Mouse (Mus musculus) Patski (cell line): Measurements from ENCODE around the gene Glrb. TPM values are rescaled to one million over a fixed set of nuclear protein-coding genes. Genes with fewer than 3 reads are reported as not detected.

Source experiments
- ATAC-seq: fragments of 100-300 bp; one replicate; pipeline ENCODE4 v1.8.0; 2021
- CTCF ChIA-PET: fragments of 350-600 bp; sonication (Branson Sonifier 250); formaldehyde crosslinking; loops from one replicate; lab custom pipeline; 2022; ENCODE audit warnings: inconsistent platforms; lab: Charles Lee
- POLR2A ChIA-PET: fragments of 350-600 bp; sonication (Branson Sonifier 250); formaldehyde crosslinking; loops from one replicate; lab custom pipeline; 2022; ENCODE audit warnings: antibody characterized with exemption, inconsistent platforms; lab: Charles Lee
- DNase-seq: peaks from one replicate; pipeline ENCODE4 v3.0.0-alpha.2; 2011; ENCODE audit warnings: low read depth, low spot score
- H3K27me3 ChIP-seq: fragments of 371-371 bp; one replicate; pipeline ENCODE4 v1.5.1; 2021
- CTCF ChIP-seq: fragments of 100-300 bp; IDR thresholded peaks from one replicate; pipeline ENCODE4 v1.5.1; 2021
- in situ Hi-C: fragments of 300-500 bp; cut with MboI; formaldehyde crosslinking; loops from 3 replicates; pipeline ENCODE4 v1.11.1; 2018; ENCODE audit warnings: low pct_unique_long_range_greater_than_20kb, mixed read lengths
- polyA plus RNA-seq: library from polyadenylated mRNA; unstranded; gene quantifications from one replicate; pipeline ENCODE4 v1.2.3, GENCODE M21; 2021

The Glrb gene
- polyA plus RNA-seq, 1 experiment from 2014 or later = 2.5 TPM

DNA sequence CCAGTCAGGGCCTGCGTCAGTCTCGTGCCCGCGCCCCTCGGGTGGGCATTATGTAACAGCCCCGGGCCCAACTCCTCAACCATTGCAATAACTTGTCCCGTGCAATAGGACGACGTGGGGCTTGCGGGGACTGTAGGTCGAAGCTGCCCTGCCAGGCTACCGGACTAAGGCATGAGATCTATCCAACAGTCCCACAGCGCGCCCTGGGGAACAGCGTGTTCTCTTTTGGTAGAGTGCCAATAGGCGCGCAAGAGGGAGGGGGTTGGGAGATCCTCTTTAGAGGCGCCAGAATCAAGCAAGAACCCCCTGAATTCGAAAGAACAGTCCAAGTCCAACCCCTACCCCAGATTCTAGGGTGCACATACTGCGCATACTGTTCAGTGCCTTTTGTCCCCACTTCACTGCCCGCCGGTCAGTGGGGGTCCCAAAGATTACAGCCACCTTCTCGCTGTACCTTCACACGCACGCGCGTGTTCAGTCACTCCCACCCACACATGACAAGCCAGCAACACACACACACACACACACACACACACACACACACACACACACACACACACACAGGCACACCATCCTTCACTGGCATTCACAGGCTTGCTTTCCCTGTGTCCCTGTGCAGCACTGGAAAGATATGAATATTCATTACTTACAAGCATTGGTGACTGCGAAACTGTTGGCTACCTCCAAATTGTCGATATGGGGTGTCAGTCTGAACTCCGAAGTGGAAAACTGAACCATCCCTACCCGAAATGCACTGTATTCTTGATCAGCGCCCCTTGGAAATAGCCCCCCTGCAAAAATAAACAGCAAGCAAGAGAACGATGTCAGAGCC lies 112.2 kb downstream of the Glrb start:
- ChIA-PET POLR2A (no interaction called here), CTCF (no interaction called here)
- DNase-seq (no peak), ATAC-seq (no peak)
- in situ Hi-C loops = loop anchor here (5.0 kb wide), 1 partner anchor 724 kb away; no protein-coding TSS in a partner anchor
- TF ChIP-seq CTCF = no peak
- peaks cover 44% of the 10 kb centered on the region for H3K27me3 ChIP-seq

DNA sequence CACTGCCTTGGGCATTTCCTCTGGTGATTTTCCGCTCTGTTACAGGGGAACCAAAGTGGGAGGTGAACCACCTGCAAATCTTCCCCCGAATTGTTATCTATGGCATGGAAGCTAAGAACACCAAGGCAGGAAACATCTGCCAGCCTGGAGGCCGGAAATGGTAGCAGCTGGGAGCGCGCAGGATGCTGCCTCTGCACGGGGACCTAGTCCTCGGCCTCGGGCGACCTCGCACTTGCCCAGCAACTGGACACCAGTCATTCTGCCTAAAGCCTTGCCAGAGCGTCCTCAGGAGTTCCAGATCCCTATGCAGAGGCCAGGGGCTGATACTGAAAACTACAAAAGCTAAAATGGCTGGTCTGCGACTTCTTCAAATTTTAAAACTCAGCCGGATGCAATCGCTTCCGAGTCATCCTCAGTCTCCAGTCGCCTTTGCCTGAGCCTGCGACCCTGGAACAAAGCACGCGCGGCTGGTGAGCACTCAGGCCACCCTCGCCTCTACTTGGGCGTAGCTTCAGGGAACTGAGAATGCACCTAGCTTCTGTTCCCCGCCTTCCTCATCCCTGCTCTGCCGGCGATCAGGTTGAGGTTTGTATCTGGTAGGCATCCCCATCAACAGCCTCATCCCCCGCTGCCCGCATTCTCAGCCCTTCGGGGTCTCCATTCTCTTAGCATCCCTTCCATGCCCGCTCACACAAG lies 113.0 kb downstream of the Glrb start:
- no peak for DNase-seq
- peaks cover 47% of the 10 kb centered on the region for H3K27me3 ChIP-seq
- TF ChIP-seq CTCF = no peak
- in situ Hi-C loops = loop anchor here (5.0 kb wide), 1 partner anchor 723 kb away; no protein-coding TSS in a partner anchor
- ChIA-PET CTCF (no interaction called here), POLR2A (no interaction called here)
- ATAC-seq = no peak

DNA sequence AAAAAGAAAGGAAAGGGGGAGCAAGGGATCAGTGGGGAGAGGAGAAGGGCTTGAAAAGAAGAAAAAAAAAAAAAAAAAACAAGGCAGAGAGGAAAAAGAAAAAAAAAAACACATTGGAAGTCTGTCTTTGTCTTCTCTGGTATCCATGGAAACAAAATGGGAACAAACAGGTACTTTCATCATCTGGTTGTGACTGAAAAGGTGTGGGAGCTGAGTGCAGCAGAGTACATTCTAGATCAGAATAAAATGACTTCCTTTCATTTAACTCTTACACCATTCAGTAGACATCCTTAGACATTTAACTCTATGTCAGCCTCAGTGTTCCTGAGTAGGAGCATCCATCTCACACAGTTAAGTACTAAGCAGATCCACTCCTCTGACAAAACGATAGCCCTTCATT lies 115.5 kb downstream of the Glrb start:
- no peak for TF ChIP-seq CTCF
- ATAC-seq = no peak
- no peak for DNase-seq
- CTCF ChIA-PET = no interaction called here
- in situ Hi-C loops = no loop called here
- H3K27me3 ChIP-seq = peaks cover 52% of the 10 kb centered on the region
- POLR2A ChIA-PET = interaction anchor here (0.7 kb wide), 1 partner anchor 1134 kb away, joined by 7 read pairs; no protein-coding TSS in a partner anchor

DNA sequence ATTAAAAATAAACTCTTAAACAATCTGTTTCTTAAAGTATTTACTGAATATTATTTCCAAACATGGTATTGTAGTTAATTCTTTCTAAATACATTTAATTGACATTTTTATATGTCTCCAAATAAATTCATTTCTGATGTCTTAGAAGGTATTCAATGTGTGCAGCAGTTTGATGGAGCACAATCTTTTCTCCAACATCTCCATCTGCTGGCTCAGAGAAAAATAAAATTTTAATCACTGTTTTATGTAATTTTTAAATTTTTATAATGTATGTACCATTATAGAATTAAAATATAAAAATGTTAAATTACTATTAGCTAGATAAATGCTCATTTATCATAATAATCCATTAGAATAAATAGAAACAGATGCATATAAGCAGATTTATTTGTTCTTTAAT lies 116.7 kb downstream of the Glrb start:
- POLR2A ChIA-PET = no interaction called here
- H3K27me3 ChIP-seq = peaks cover 49% of the 10 kb centered on the region
- ATAC-seq = no peak
- in situ Hi-C loops = no loop called here
- CTCF ChIA-PET = interaction anchor here (1.4 kb wide), 1 partner anchor 12 kb away, joined by 3 read pairs; no protein-coding TSS in a partner anchor
- TF ChIP-seq CTCF = no peak
- no peak for DNase-seq

DNA sequence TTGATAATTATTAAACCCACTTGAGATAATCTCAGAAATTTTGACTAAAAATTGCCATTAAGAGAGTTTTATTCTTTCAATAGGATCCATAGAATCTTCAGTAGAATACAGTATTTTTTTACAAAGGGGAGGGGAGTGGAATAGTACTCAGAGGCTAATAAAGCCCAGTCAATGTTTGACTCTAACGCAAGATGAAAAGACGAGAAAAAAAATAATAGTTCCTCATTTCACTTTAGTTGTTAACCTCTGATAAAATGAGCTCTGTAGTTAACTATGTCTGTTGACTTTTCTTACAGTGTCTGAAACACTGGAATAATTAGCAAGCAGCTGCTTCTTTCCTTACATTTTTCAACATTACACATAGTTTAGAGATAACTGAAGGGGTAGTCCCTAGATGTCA lies 118.2 kb downstream of the Glrb start:
- no peak for ATAC-seq

More for the DNA sequence above, 118.2 kb downstream of the Glrb start:
- in situ Hi-C loops = no loop called here
- CTCF ChIA-PET = no interaction called here
- TF ChIP-seq CTCF = no peak
- POLR2A ChIA-PET = no interaction called here
- DNase-seq = no peak
- peaks cover 56% of the 10 kb centered on the region for H3K27me3 ChIP-seq

Other genes with a start within 250 kb of the Glrb start
- not detected for gene Gria2, start 110.8 kb downstream of the Glrb start, polyA plus RNA-seq
- gene Pdgfc, start 122.8 kb upstream of the Glrb start, polyA plus RNA-seq = 34.7 TPM